Mouse (Mus musculus) hindbrain, postnatal 0 days (tissue): ENCODE results near the gene Proser1. TPM values are rescaled to one million over a fixed set of nuclear protein-coding genes. Genes with fewer than 3 reads are reported as not detected.
A peak's percentile ranks its signal among the peaks of the same experiment; 100 is the strongest.

Source experiments
- ATAC-seq: fragments of 200-750 bp; cut with Nextera tagmentation; 2 replicates; pipeline ENCODE4 v1.8.0; 2017; ENCODE audit warnings: mild to moderate bottlenecking, moderate TSS enrichment, moderate library complexity
- DNase-seq: peaks from one replicate; pipeline ENCODE4 v3.0.0-alpha.2; 2015; ENCODE audit warnings: low spot score
- H3K27ac ChIP-seq: fragments of 300-500 bp; sonication (generic); 2 replicates; pipeline ENCODE4 v1.5.1; 2014; ENCODE audit warnings: mild to moderate bottlenecking
- H3K27me3 ChIP-seq: fragments of 300-500 bp; sonication (generic); 2 replicates; pipeline ENCODE4 v1.6.1; 2014; ENCODE audit warnings: low read length, mixed read lengths; ENCODE audit not compliant: insufficient read depth
- H3K36me3 ChIP-seq: fragments of 300-500 bp; sonication (generic); 2 replicates; pipeline ENCODE4 v1.6.1; 2014; ENCODE audit warnings: low read length, mixed read lengths; ENCODE audit not compliant: insufficient read depth
- H3K4me1 ChIP-seq: fragments of 300-500 bp; sonication (generic); 2 replicates; pipeline ENCODE4 v1.6.1; 2014; ENCODE audit warnings: antibody characterized with exemption, low read length, mixed read lengths; ENCODE audit not compliant: insufficient read depth
- H3K4me2 ChIP-seq: fragments of 300-500 bp; sonication (generic); 2 replicates; pipeline ENCODE4 v1.6.1; 2014; ENCODE audit warnings: low read depth, mild to moderate bottlenecking, low read length, moderate library complexity, mixed read lengths
- H3K4me3 ChIP-seq: fragments of 300-500 bp; sonication (generic); 2 replicates; pipeline ENCODE4 v1.5.1; 2014; ENCODE audit warnings: low read length
- H3K9ac ChIP-seq: fragments of 300-500 bp; sonication (generic); replicated peaks from 2 replicates; pipeline ENCODE4 v1.6.1; 2014; ENCODE audit warnings: mild to moderate bottlenecking, low read length, moderate library complexity, mixed read lengths
- H3K9me3 ChIP-seq: fragments of 300-500 bp; sonication (generic); 2 replicates; pipeline ENCODE4 v1.6.1; 2016; ENCODE audit warnings: low read length, mixed read lengths
- CTCF ChIP-seq: IDR thresholded peaks from 2 replicates; pipeline ENCODE4 v1.5.1; 2016; ENCODE audit warnings: antibody characterized with exemption, control low read depth, low read depth
- WGBS: fragments of 180-500 bp; shearing (Covaris S2); extraction: QIAGEN DNeasy Blood & Tissue Kit; methylation state at CpG from one replicate; pipeline ENCODE4 v1.1.7; 2014; 5-methylcytosine and 5-hydroxymethylcytosine counted together
- polyA plus RNA-seq: library from polyadenylated mRNA; unstranded; fragments of >200 nt; fragmentation: Nextera tagmentation; extraction: Ambion mirVana; gene quantifications from 2 replicates; pipeline ENCODE4 v1.2.1, GENCODE M21; 2015
- total RNA-seq: library from RNA; depleted of rRNA; stranded (reverse); fragments of >200 nt; gene quantifications from 2 replicates; pipeline ENCODE4 v1.2.3, GENCODE M21; 2014

Gene Proser1
- total and polyA plus RNA-seq, 2 experiments from 2014 or later, result 8.4 to 14.8 TPM

GRCm38 (mm10) chr3:53453346-53453745 is 10.1 kb upstream of the Proser1 start:
- Histone ChIP-seq H3K4me2 (no peak overlapping the region), H3K4me1 (no peaks in the 10 kb centered on the region), H3K27ac (no peak overlapping the region), H3K36me3 (peaks cover 70% of the 10 kb centered on the region), H3K4me3 (no peak overlapping the region), H3K27me3 (no peaks in the 10 kb centered on the region), H3K9ac (no peak overlapping the region), H3K9me3 (no peaks in the 10 kb centered on the region)
- no peak for DNase-seq
- no peak for ATAC-seq
- TF ChIP-seq CTCF, result no peak
- WGBS, result 94% methylated on average over 7 of the region's 7 CpGs

- WGBS, result 95% methylated on average over 6 of the region's 6 CpGs
- H3K36me3 ChIP-seq, result peaks cover 77% of the 10 kb centered on the region
- DNase-seq, result no peak
- no peak overlapping the region for H3K4me3 ChIP-seq
- H3K9me3 ChIP-seq, result no peaks in the 10 kb centered on the region
- no peak overlapping the region for H3K4me2 ChIP-seq
- no peak overlapping the region for H3K9ac ChIP-seq
- H3K4me1 ChIP-seq, result no peaks in the 10 kb centered on the region
- H3K27me3 ChIP-seq, result no peaks in the 10 kb centered on the region
- no peak for ATAC-seq
- no peak for TF ChIP-seq CTCF
- H3K27ac ChIP-seq, result no peak overlapping the region
Observed at GRCm38 (mm10) chr3:53454005-53454404, 9.5 kb upstream of the Proser1 start.

DNA sequence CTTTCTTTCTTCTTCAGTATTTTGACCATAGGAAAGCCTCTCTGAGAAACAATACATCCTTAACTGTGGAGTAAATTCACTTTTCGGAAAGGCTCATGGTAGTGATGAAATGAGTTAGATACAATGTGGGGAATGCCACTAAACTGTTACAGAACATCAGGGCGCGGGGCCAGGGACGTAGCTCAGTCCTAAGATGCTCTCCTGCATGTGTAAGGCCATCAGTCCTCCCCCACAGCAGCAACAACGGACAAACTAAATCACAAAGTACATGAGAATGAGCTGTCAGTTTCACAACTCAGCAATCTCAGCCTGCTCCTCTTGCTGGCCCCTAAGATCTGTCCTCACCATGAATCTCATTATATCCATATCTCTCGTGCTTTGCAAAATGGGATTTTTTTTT is 8.9 kb upstream of the Proser1 start:
- ATAC-seq (no peak), DNase-seq (no peak)
- H3K9me3 ChIP-seq, result no peaks in the 10 kb centered on the region
- no peaks in the 10 kb centered on the region for H3K27me3 ChIP-seq
- 94% methylated on average over 6 of the region's 6 CpGs for WGBS
- H3K36me3 ChIP-seq, result peaks cover 77% of the 10 kb centered on the region
- H3K27ac ChIP-seq, result no peak overlapping the region
- H3K4me3 ChIP-seq, result no peak overlapping the region
- no peak overlapping the region for H3K9ac ChIP-seq
- no peak overlapping the region for H3K4me2 ChIP-seq
- no peaks in the 10 kb centered on the region for H3K4me1 ChIP-seq
- no peak for TF ChIP-seq CTCF

- H3K36me3 ChIP-seq, result peaks cover 77% of the 10 kb centered on the region
- no peaks in the 10 kb centered on the region for H3K4me1 ChIP-seq
- DNase-seq (no peak), ATAC-seq (no peak)
- no peaks in the 10 kb centered on the region for H3K27me3 ChIP-seq
- no peak overlapping the region for H3K4me3 ChIP-seq
- no peak overlapping the region for H3K27ac ChIP-seq
- H3K9me3 ChIP-seq, result no peaks in the 10 kb centered on the region
- no peak overlapping the region for H3K9ac ChIP-seq
- no peak for TF ChIP-seq CTCF
- H3K4me2 ChIP-seq, result no peak overlapping the region
- 81% methylated on average over 7 of the region's 7 CpGs for WGBS
Observed at GRCm38 (mm10) chr3:53454984-53455383, 8.5 kb upstream of the Proser1 start.

GRCm38 (mm10) chr3:53457750-53458149 is 5.7 kb upstream of the Proser1 start:
- H3K27ac ChIP-seq, result no peak overlapping the region
- no peak overlapping the region for H3K4me2 ChIP-seq
- DNase-seq (no peak), ATAC-seq (no peak)
- TF ChIP-seq CTCF, result no peak
- no peak overlapping the region for H3K9ac ChIP-seq
- no peak overlapping the region for H3K4me3 ChIP-seq
- no peaks in the 10 kb centered on the region for H3K9me3 ChIP-seq
- peaks cover 57% of the 10 kb centered on the region; the same call in 1 of the 2 replicates for H3K36me3 ChIP-seq
- no peaks in the 10 kb centered on the region for H3K4me1 ChIP-seq
- WGBS, result 87% methylated on average over 5 of the region's 5 CpGs
- H3K27me3 ChIP-seq, result no peaks in the 10 kb centered on the region

DNA sequence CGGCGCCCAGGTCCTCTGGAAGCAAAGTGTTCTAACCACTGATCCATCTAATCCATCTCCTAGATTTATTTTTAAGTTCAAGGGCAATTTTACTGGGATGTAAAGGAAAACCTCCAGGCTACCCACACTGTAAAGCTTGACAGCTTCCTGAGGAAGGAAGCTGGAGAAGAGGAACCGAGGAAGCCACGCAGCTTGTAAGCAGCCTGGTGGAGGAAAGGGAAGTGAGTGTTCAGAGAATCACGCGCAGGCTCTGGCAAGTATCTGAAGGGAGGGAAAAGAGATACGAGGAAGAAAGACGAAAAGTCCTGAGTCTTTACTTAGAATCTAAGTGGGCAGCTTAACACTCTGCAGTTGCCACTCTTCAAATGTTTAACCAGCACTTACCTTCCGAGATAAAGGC is 3.4 kb upstream of the Proser1 start:
- Histone ChIP-seq H3K9ac (no peak overlapping the region), H3K27me3 (no peaks in the 10 kb centered on the region), H3K4me1 (no peaks in the 10 kb centered on the region; the same call in 1 of the 2 replicates), H3K4me2 (no peak overlapping the region), H3K9me3 (no peaks in the 10 kb centered on the region), H3K36me3 (peaks cover 37% of the 10 kb centered on the region; the same call in 1 of the 2 replicates), H3K4me3 (no peak overlapping the region), H3K27ac (no peak overlapping the region)
- no peak for ATAC-seq
- DNase-seq, result no peak
- 87% methylated on average over 9 of the region's 9 CpGs for WGBS
- TF ChIP-seq CTCF, result no peak

GRCm38 (mm10) chr3:53462701-53463045 is 793 bp upstream of the Proser1 start:
- DNase-seq (peak; percentile 46), ATAC-seq (no peak; the same call in 1 of the 2 replicates)
- Histone ChIP-seq H3K36me3 (peaks cover 15% of the 10 kb centered on the region; the same call in 1 of the 2 replicates), H3K9ac (peak overlapping the region; percentile 87), H3K4me2 (peak overlapping the region; percentile 84), H3K4me3 (peak overlapping the region; percentile 93), H3K9me3 (no peaks in the 10 kb centered on the region), H3K27ac (peak overlapping the region; percentile 90), H3K4me1 (peaks cover 14% of the 10 kb centered on the region), H3K27me3 (no peaks in the 10 kb centered on the region)
- 2% methylated on average over 9 of the region's 9 CpGs for WGBS
- TF ChIP-seq CTCF, result peak; percentile 25
